Mouse (Mus musculus): ENCODE measurements around the gene Gm4894. TPM values are rescaled to one million over a fixed set of nuclear protein-coding genes. Genes with fewer than 3 reads are reported as not detected.

The Gm4894 gene
- total and polyA plus RNA-seq, 3 experiments, result not detected

DNA sequence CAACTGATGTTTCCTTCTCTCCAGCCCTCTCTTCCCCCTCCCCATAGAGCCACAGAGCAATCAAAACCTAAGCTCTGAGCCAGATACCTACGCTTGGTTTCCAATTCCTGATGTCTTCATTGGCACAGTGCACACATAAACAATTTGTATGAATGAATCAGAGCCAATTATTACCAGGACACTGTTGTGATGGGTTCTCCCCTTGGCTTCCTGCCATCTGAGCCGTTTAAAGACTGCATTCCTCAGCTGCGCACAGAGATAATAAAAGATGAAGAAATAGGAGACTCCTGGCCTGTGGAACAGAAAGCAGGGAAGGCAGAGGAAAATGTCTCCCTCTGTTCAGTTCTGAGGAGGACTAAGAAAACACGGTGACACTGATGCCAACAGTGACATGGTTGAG, 25.6 kb downstream of the Gm4894 start:
- Histone ChIP-seq H3K36me3 (ENCODE audit: control insufficient read depth in 1 of 2, insufficient read depth in 2 of 2, low read length in 2 of 2) (no peaks in the 10 kb centered on the region), H3K4me1 (ENCODE audit: control insufficient read depth in 1 of 2, insufficient read depth in 2 of 2, low read length in 2 of 2) (no peaks in the 10 kb centered on the region), H3K27me3 (ENCODE audit: control insufficient read depth in 1 of 2, insufficient read depth in 2 of 2, low read length in 2 of 2) (no peaks in the 10 kb centered on the region), H3K27ac (ENCODE audit: control insufficient read depth, low read depth, low read length) (no peak overlapping the region), H3K79me2 (ENCODE audit: control insufficient read depth, insufficient read depth, low read length, poor library complexity) (no peaks in the 10 kb centered on the region), H3K9ac (ENCODE audit: control insufficient read depth, low read depth, low read length, poor library complexity, severe bottlenecking) (no peak overlapping the region), H3K9me3 (replicated peaks; ENCODE audit: insufficient read depth, low read length) (no peaks in the 10 kb centered on the region), H3K4me3 (ENCODE audit: control insufficient read depth in 1 of 2, insufficient read depth in 1 of 2, low read depth in 2 of 2, low read length in 2 of 2) (no peak overlapping the region)
- DNase-seq (ENCODE audit: low read depth, low spot score), result no peak
- TF ChIP-seq SIN3A (IDR thresholded peaks at IDR 0.05; ENCODE audit: low read length) (no peak), NRF1 (IDR thresholded peaks at IDR 0.05; ENCODE audit: insufficient read depth, low read depth, low read length, poor library complexity, severe bottlenecking) (no peak), GATA1 (IDR thresholded peaks at IDR 0.05; ENCODE audit: low read depth, low read length) (no peak), POLR2A (IDR thresholded peaks at IDR 0.05; ENCODE audit: control insufficient read depth in 1 of 2, insufficient read depth in 1 of 2, low read depth in 1 of 2, low read length in 2 of 2, poor library complexity in 1 of 2) (no peak), ZNF384 (IDR thresholded peaks at IDR 0.05; ENCODE audit: low read depth, low read length) (no peak), ELF1 (IDR thresholded peaks at IDR 0.05; ENCODE audit: low read depth, low read length) (no peak), GABPA (IDR thresholded peaks at IDR 0.05; ENCODE audit: low read depth, low read length) (no peak), USF1 (IDR thresholded peaks at IDR 0.05; ENCODE audit: low read depth, low read length) (no peak), TAL1 (IDR thresholded peaks at IDR 0.05; ENCODE audit: low read length) (no peak), HCFC1 (IDR thresholded peaks at IDR 0.05; ENCODE audit: low read depth, low read length) (no peak), POLR2AphosphoS2 (IDR thresholded peaks at IDR 0.05; ENCODE audit: low read length) (no peak), E2F4 (IDR thresholded peaks at IDR 0.05; ENCODE audit: borderline replicate concordance, low read depth, low read length) (no peak), ZC3H11A (IDR thresholded peaks at IDR 0.05; ENCODE audit: low read depth, low read length) (no peak)

- no peak overlapping the region for H3K27ac ChIP-seq (ENCODE audit: control insufficient read depth, low read depth, low read length)
- no peaks in the 10 kb centered on the region for H3K4me1 ChIP-seq (ENCODE audit: control insufficient read depth in 1 of 2, insufficient read depth in 2 of 2, low read length in 2 of 2)
- no peaks in the 10 kb centered on the region for H3K36me3 ChIP-seq (ENCODE audit: control insufficient read depth in 1 of 2, insufficient read depth in 2 of 2, low read length in 2 of 2)
- no peak overlapping the region for H3K4me3 ChIP-seq (ENCODE audit: control insufficient read depth in 1 of 2, insufficient read depth in 1 of 2, low read depth in 2 of 2, low read length in 2 of 2)
- H3K9me3 ChIP-seq (replicated peaks; ENCODE audit: insufficient read depth, low read length), result no peaks in the 10 kb centered on the region
- no peaks in the 10 kb centered on the region for H3K79me2 ChIP-seq (ENCODE audit: control insufficient read depth, insufficient read depth, low read length, poor library complexity)
- no peak for TF ChIP-seq TCF12 (IDR thresholded peaks at IDR 0.05; ENCODE audit: low read depth, low read length)
- TF ChIP-seq ZKSCAN1 (IDR thresholded peaks at IDR 0.05; ENCODE audit: low read depth, low read length), result no peak
- no peak for DNase-seq (ENCODE audit: low read depth, low spot score)
- no peak overlapping the region for H3K9ac ChIP-seq (ENCODE audit: control insufficient read depth, low read depth, low read length, poor library complexity, severe bottlenecking)
- H3K27me3 ChIP-seq (ENCODE audit: control insufficient read depth in 1 of 2, insufficient read depth in 2 of 2, low read length in 2 of 2), result no peaks in the 10 kb centered on the region
These were observed 26.4 kb downstream of the Gm4894 start for GRCm38 (mm10) chr9:49276542-49277334.

Data from MEL (cell line).